Mouse (Mus musculus) gastrocnemius, postnatal 4 days (tissue): ENCODE results near the gene Gm2007. TPM values are rescaled to one million over a fixed set of nuclear protein-coding genes. Genes with fewer than 3 reads are reported as not detected.
"Not testable (repeated sequence)": the region's sequence is repeated elsewhere in the genome, so short reads cannot be mapped to it uniquely, and the experiment has no call there.

Experiments used
- DNase-seq, 2 experiments: peaks; one replicate each; pipeline ENCODE4 v3.0.0; 2021 to 2022; ENCODE audit warnings: low spot score in 2 of 2, mixed read lengths in 2 of 2
- long read RNA-seq, 2 experiments: library from polyadenylated mRNA; stranded (forward); transcript quantifications; one replicate each; pipeline ENCODE4 v2.0.0; 2021
- total RNA-seq, 2 experiments: library from RNA; stranded (reverse); gene quantifications; 2 replicates each; pipeline ENCODE4 v1.2.3; 2021

The Gm2007 gene
- total RNA-seq: 1 to 10 TPM in 1 of 2 experiments, not detected in 1; 7.0 TPM
- long read RNA-seq, experiment 1, partial matches to known transcripts: 0 of 3 reads
- long read RNA-seq, experiment 1, other reads (novel, unspliced or antisense): 3 of 3 reads
- long read RNA-seq, experiment 2, partial matches to known transcripts: 0 of 3 reads
- long read RNA-seq, experiment 2, other reads (novel, unspliced or antisense): 3 of 3 reads

DNA sequence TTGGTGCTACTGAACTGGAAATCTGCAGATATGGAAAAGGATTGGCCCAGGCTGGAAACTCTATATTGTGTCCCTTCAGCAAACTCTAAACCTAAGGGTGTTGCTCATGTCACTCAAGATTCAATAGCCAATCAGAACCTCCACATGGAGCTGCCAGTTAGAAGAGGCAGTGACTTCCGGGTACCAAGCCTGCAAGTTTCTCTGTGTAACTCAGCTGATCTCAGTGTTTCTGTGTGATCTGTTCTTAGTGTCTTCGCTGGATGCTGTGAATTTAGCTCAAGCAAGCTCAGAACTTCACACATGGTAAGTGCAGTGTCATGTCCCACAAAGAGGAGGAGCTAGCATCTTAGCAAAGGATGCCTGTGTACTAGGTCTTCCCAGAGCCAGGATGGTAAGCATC, at the start of gene Gm2007:
Gm2007 (plus strand) TSS at position 301 of the 400 bp plus-strand sequence.
- not testable (repeated sequence) for DNase-seq

DNA sequence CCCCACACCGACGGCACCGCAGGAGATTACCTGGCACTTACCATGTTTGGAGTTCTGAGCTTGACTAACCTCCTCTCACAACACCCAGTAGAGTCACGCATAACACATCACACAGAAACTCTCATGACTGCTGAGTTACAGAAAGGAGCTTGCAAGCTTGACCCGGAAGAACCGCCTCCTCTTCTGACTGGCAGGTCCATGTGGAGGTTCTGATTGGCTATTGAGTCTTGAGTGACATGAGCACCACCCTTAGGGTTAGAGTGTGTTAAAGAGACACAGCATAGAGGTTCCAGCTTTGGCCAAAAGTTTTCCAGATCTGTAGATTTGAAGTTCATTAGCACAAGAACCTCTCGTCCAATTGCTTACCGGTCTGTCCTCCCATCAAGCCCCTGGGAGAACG, 37.8 kb upstream of the Gm2007 start, which contains the start of gene Zfp969:
Zfp969 (minus strand) TSS at position 101 of the 400 bp plus-strand sequence.
- not testable (repeated sequence) for DNase-seq

DNA sequence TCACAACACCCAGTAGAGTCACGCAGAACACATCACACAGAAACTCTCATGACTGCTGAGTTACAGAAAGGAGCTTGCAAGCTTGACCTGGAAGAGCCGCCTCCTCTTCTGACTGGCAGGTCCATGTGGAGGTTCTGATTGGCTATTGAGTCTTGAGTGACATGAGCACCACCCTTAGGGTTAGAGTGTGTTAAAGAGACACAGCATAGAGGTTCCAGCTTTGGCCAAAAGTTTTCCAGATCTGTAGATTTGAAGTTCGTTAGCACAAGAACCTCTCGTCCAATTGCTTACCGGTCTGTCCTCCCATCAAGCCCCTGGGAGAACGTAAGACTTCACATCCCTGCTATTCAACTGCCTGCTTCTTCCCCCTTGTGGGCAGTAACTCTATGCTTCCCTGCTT, 59.7 kb downstream of the Gm2007 start, which contains the start of gene Gm14288:
Gm14288 (minus strand) TSS at position 101 of the 400 bp plus-strand sequence.
- not testable (repeated sequence) for DNase-seq

Other genes starting within 250 kb of the Gm2007 start
- 1 to 10 TPM in 1 of 2 experiments, not detected in 1; 7.0 TPM for gene Gm11007, start 97.6 kb upstream of the Gm2007 start, total RNA-seq
- gene Zfp969, start 37.9 kb upstream of the Gm2007 start, total RNA-seq: 1 to 10 TPM in 1 of 2 experiments, not detected in 1; 7.4 TPM
- 1 to 10 TPM in 1 of 2 experiments, not detected in 1; 6.7 TPM for gene Gm14288, start 59.6 kb downstream of the Gm2007 start, total RNA-seq
- 10 to 100 TPM; 22.1 to 23.6 TPM for gene Gm6710, start 127.7 kb downstream of the Gm2007 start, total RNA-seq
- 1 to 10 TPM; 4.5 to 4.8 TPM for gene Zfp966, start 189.6 kb downstream of the Gm2007 start, total RNA-seq
- 10 to 100 TPM; 21.4 to 21.7 TPM for gene Gm2026, start 223.8 kb downstream of the Gm2007 start, total RNA-seq